ENCODE assay signal across 18 mouse cellular contexts in genomic region chr2:17531355-17532105, GRCm38 (mm10).
A peak's percentile ranks its signal among the peaks of the same experiment; 100 is the strongest.
DNase-seq lines count a peak whose midpoint lies in the region; ATAC-seq and TF ChIP-seq lines count a peak whose summit lies in the region.
"Had no signal": no experiment of that assay in that cellular context is flagged by ENCODE, and none has a peak within 500 bp of the region (broad histone marks: within the 10 kb centered on the region; RNA-seq: fewer than 3 reads in every experiment).

No protein-coding gene starts in this region.

- no peak for TF ChIP-seq CTCF in lung, adult 2 months (IDR thresholded peaks at IDR 0.05; ENCODE audit: insufficient read depth, low read length)
- TF ChIP-seq CTCF in olfactory bulb, adult 2 months (IDR thresholded peaks at IDR 0.05; ENCODE audit: insufficient read depth, low read depth, low read length) = no peak

- no peak overlapping the region for H3K9ac ChIP-seq in lung, embryonic 15.5 days
- H3K9ac ChIP-seq in intestine, embryonic 14.5 days (ENCODE audit: low read length) = no peak overlapping the region
- H3K9ac ChIP-seq: embryonic facial prominence, embryonic 15.5 days; forebrain, embryonic 15.5 days; heart, embryonic 13.5 days; midbrain, embryonic 13.5 days had no signal

- peak; percentile 85 for ATAC-seq in lung, embryonic 15.5 days (ENCODE audit: borderline replicate concordance, extremely low read depth, low FRiP score, low TSS enrichment)
- ATAC-seq in intestine, embryonic 14.5 days (replicated peaks; ENCODE audit: low FRiP score, low TSS enrichment, low read depth) = peak; percentile 83
- ATAC-seq: forebrain, embryonic 15.5 days; midbrain, embryonic 13.5 days had no signal

- no peak for TF ChIP-seq POLR2A in lung, adult 2 months (IDR thresholded peaks at IDR 0.05; ENCODE audit: borderline replicate concordance, extremely low read depth, low read depth, low read length)
- no peak for TF ChIP-seq POLR2A in olfactory bulb, adult 2 months (IDR thresholded peaks at IDR 0.05; ENCODE audit: insufficient read depth, low read depth, low read length)

- no peaks in the 10 kb centered on the region for H3K27me3 ChIP-seq in lung, embryonic 15.5 days
- no peaks in the 10 kb centered on the region for H3K27me3 ChIP-seq in intestine, embryonic 14.5 days (replicated peaks; ENCODE audit: control insufficient read depth, insufficient read depth, low read length)
- H3K27me3 ChIP-seq: embryonic facial prominence, embryonic 15.5 days; forebrain, embryonic 15.5 days; heart, embryonic 13.5 days; midbrain, embryonic 13.5 days had no signal

- WGBS in lung, embryonic 15.5 days = 40% methylated on average over 12 of the region's 12 CpGs
- 46% methylated on average over 12 of the region's 12 CpGs for WGBS in lung, adult 2 months
- WGBS in intestine, embryonic 14.5 days = 39% methylated on average over 12 of the region's 12 CpGs
- WGBS in olfactory bulb, adult 2 months = 43% methylated on average over 12 of the region's 12 CpGs

- H3K9me3 ChIP-seq in lung, embryonic 15.5 days = no peaks in the 10 kb centered on the region
- no peaks in the 10 kb centered on the region for H3K9me3 ChIP-seq in intestine, embryonic 14.5 days (ENCODE audit: control insufficient read depth, low read length)
- H3K9me3 ChIP-seq: embryonic facial prominence, embryonic 15.5 days; forebrain, embryonic 15.5 days; heart, embryonic 13.5 days; midbrain, embryonic 13.5 days had no signal

- no peak overlapping the region for H3K4me3 ChIP-seq in lung, embryonic 15.5 days
- no peak overlapping the region for H3K4me3 ChIP-seq in lung, adult 2 months (replicated peaks; ENCODE audit: extremely low read depth, low read depth, low read length)
- H3K4me3 ChIP-seq in intestine, embryonic 14.5 days (ENCODE audit: low read depth, low read length) = no peak overlapping the region
- no peak overlapping the region for H3K4me3 ChIP-seq in olfactory bulb, adult 2 months (ENCODE audit: insufficient read depth, low read depth, low read length)
- H3K4me3 ChIP-seq: embryonic facial prominence, embryonic 15.5 days; forebrain, embryonic 15.5 days; heart, embryonic 13.5 days; midbrain, embryonic 13.5 days had no signal

- 0 out of 2 replicates have a peak, but pooled peaks cover 3% of the 10 kb centered on the region for H3K4me1 ChIP-seq in lung, embryonic 15.5 days
- H3K4me1 ChIP-seq in lung, adult 2 months (ENCODE audit: control insufficient read depth, insufficient read depth, low read length) = no peaks in the 10 kb centered on the region
- H3K4me1 ChIP-seq in intestine, embryonic 14.5 days (replicated peaks; ENCODE audit: control insufficient read depth, insufficient read depth, low read length) = 0 out of 2 replicates have a peak, but pooled peaks cover 6% of the 10 kb centered on the region
- peaks cover 4% of the 10 kb centered on the region for H3K4me1 ChIP-seq in olfactory bulb, adult 2 months (ENCODE audit: control insufficient read depth, insufficient read depth, low read length)
- H3K4me1 ChIP-seq: embryonic facial prominence, embryonic 15.5 days; forebrain, embryonic 15.5 days; midbrain, embryonic 13.5 days had no signal

- DNase-seq in lung, adult 2 months = no peak
- peak; percentile 58 for DNase-seq in intestine, embryonic 14.5 days (ENCODE audit: low spot score)
- peak; percentile 41 to 51 for DNase-seq in layer of hippocampus, adult 8-10 months (ENCODE audit: low spot score in 2 of 2)
- no peak for DNase-seq in cerebellum, adult 11-12 months
- DNase-seq in testis, postnatal 14 days (ENCODE audit: low spot score) = no peak
- DNase-seq: cerebellum, adult 18-20 months; gastrocnemius, postnatal 25 days; kidney, adult 11 months; kidney, postnatal 36 days; thymus, postnatal 14 days had no signal

- no peaks in the 10 kb centered on the region for H3K36me3 ChIP-seq in lung, embryonic 15.5 days
- no peaks in the 10 kb centered on the region for H3K36me3 ChIP-seq in intestine, embryonic 14.5 days (ENCODE audit: control insufficient read depth, insufficient read depth, low read length)
- H3K36me3 ChIP-seq: embryonic facial prominence, embryonic 15.5 days; forebrain, embryonic 15.5 days; heart, embryonic 13.5 days; midbrain, embryonic 13.5 days had no signal

- H3K27ac ChIP-seq in lung, embryonic 15.5 days = no peak overlapping the region
- no peak overlapping the region; the same call in 1 of the 2 replicates for H3K27ac ChIP-seq in intestine, embryonic 14.5 days (ENCODE audit: low read depth)
- peak overlapping the region; percentile 25; the same call in 1 of the 2 replicates for H3K27ac ChIP-seq in olfactory bulb, adult 2 months (ENCODE audit: insufficient read depth, low read depth, low read length)
- H3K27ac ChIP-seq: embryonic facial prominence, embryonic 15.5 days; forebrain, embryonic 15.5 days; heart, embryonic 13.5 days; macrophage; midbrain, embryonic 13.5 days had no signal

- no peak overlapping the region for H3K4me2 ChIP-seq in lung, embryonic 15.5 days
- H3K4me2 ChIP-seq in intestine, embryonic 14.5 days (ENCODE audit: low read length) = no peak overlapping the region; the same call in 1 of the 2 replicates
- H3K4me2 ChIP-seq: embryonic facial prominence, embryonic 15.5 days; forebrain, embryonic 15.5 days; heart, embryonic 13.5 days; liver, embryonic 11.5 days; midbrain, embryonic 13.5 days had no signal

Comparison
In these comparisons a context has a peak if more than half of its experiments do, and no peak if none do; other contexts are left out.
1. DNase-seq: peak in intestine, embryonic 14.5 days (single experiment) and layer of hippocampus, adult 8-10 months (2 of 2); none in lung, adult 2 months (single experiment), cerebellum, adult 11-12 months (single experiment) and testis, postnatal 14 days (single experiment).